Mouse (Mus musculus) MEL (cell line): ENCODE measurements around the gene Cd164.

ENCODE experiments used
- CTCF ChIP-seq, 3 experiments: IDR thresholded peaks in 2 of 3; conservative IDR thresholded peaks in 1 of 3; 2 replicates each; pipeline ENCODE4 v1.5.1; 2011 to 2012; ENCODE audit warnings: low read length in 3 of 3, low read depth in 2 of 3, mild to moderate bottlenecking in 2 of 3, improper control_type of control experiment in 1 of 3, inconsistent platforms in 1 of 3, mixed read lengths in 1 of 3, moderate library complexity in 1 of 3; ENCODE audit not compliant: control insufficient read depth in 1 of 3, insufficient read depth in 1 of 3, poor library complexity in 1 of 3, severe bottlenecking in 1 of 3
- MAFK ChIP-seq: IDR thresholded peaks from 2 replicates; pipeline ENCODE4 v1.6.1; 2011; ENCODE audit warnings: low read depth, mild to moderate bottlenecking, low read length, improper control_type of control experiment, borderline replicate concordance
- MXI1 ChIP-seq: IDR thresholded peaks from 2 replicates; pipeline ENCODE4 v1.6.1; 2011; ENCODE audit warnings: mild to moderate bottlenecking, low read depth, low read length, improper control_type of control experiment
- POLR2AphosphoS2 ChIP-seq: IDR thresholded peaks from 2 replicates; pipeline ENCODE4 v1.6.1; 2011; ENCODE audit warnings: low read length, improper control_type of control experiment
- ZKSCAN1 ChIP-seq: IDR thresholded peaks from 2 replicates; pipeline ENCODE4 v1.6.1; 2012; ENCODE audit warnings: low read depth, mild to moderate bottlenecking, inconsistent platforms, low read length, improper control_type of control experiment, moderate library complexity

DNA sequence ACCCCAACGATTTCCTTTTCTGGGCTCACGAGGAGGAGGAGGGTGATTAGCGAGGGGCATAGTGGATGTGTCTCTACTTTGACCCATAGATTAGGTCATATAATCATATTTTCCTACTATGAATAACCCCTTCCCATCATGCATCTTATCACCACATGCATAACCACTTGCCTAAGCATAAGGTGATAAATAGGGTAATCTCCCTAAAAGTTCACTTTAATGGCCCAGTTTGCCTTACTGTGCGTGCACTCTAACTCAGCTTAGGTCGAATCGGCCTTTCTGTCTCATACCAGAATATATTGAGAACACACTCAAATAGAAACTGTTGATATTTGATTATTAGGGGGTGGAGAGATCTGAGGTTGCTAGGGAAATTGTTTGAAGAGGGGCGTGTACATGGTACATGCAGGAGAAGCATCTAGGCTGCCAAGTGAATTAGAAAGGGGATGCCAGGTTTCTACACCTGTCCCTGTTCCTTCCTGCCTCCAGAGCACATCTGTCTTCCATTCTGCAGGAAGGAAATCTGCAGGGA, 26.1 kb downstream of the Cd164 start:
- TF ChIP-seq MXI1 (no peak), CTCF (IDR thresholded peaks at IDR 0.05 in 2 of 3, conservative IDR thresholded peaks at IDR 0.05 in 1 of 3; ENCODE audit: control insufficient read depth in 1 of 3, insufficient read depth in 1 of 3, low read depth in 2 of 3, low read length in 3 of 3, poor library complexity in 1 of 3, severe bottlenecking in 1 of 3) (no peak), MAFK (no peak), ZKSCAN1 (no peak), POLR2AphosphoS2 (no peak)
